Mouse (Mus musculus) cerebellum, adult 11-12 months (tissue): ENCODE data around the gene Cmc4.

Experiments used
- DNase-seq: peaks from one replicate; pipeline ENCODE4 v3.0.0; 2022

Gene Cmc4

GRCm38 (mm10) chrX:75415936-75416785 is at the start of gene Cmc4, which contains the start of the genes Mtcp1 and Brcc3:
Cmc4 (minus strand) TSS chrX:75416584.
Mtcp1 (minus strand) TSS chrX:75416588.
Brcc3 (plus strand) TSS chrX:75416628.
- peak; percentile 91 for DNase-seq

GRCm38 (mm10) chrX:75454597-75454996 is 38.2 kb upstream of the Cmc4 start:
- DNase-seq, result no peak

GRCm38 (mm10) chrX:75409711-75410110 is 6.7 kb downstream of the Cmc4 start:
- no peak for DNase-seq

GRCm38 (mm10) chrX:75403350-75403749 is 13.0 kb downstream of the Cmc4 start:
- no peak for DNase-seq

- DNase-seq, result no peak
These were observed 13.7 kb downstream of the Cmc4 start for GRCm38 (mm10) chrX:75402668-75403067.

GRCm38 (mm10) chrX:75399471-75399870 is 16.9 kb downstream of the Cmc4 start:
- DNase-seq, result no peak

GRCm38 (mm10) chrX:75382195-75382771 is 34.1 kb downstream of the Cmc4 start, which contains the start of the genes Fundc2 and F8:
Fundc2 (plus strand) TSS chrX:75382399.
F8 (minus strand) TSS chrX:75382615.
- DNase-seq, result peak; percentile 81

- no peak for DNase-seq
These were observed 34.7 kb downstream of the Cmc4 start for GRCm38 (mm10) chrX:75381699-75382098.

GRCm38 (mm10) chrX:75381176-75381575 is 35.2 kb downstream of the Cmc4 start:
- DNase-seq, result no peak

GRCm38 (mm10) chrX:75376815-75377214 is 39.6 kb downstream of the Cmc4 start:
- DNase-seq, result no peak

- no peak for DNase-seq
These were observed 43.5 kb downstream of the Cmc4 start for GRCm38 (mm10) chrX:75372666-75373425.

- no peak for DNase-seq
These were observed 46.2 kb downstream of the Cmc4 start for GRCm38 (mm10) chrX:75370197-75370596.
